Mouse (Mus musculus): ENCODE results near the gene F5.

F5 gene

DNA sequence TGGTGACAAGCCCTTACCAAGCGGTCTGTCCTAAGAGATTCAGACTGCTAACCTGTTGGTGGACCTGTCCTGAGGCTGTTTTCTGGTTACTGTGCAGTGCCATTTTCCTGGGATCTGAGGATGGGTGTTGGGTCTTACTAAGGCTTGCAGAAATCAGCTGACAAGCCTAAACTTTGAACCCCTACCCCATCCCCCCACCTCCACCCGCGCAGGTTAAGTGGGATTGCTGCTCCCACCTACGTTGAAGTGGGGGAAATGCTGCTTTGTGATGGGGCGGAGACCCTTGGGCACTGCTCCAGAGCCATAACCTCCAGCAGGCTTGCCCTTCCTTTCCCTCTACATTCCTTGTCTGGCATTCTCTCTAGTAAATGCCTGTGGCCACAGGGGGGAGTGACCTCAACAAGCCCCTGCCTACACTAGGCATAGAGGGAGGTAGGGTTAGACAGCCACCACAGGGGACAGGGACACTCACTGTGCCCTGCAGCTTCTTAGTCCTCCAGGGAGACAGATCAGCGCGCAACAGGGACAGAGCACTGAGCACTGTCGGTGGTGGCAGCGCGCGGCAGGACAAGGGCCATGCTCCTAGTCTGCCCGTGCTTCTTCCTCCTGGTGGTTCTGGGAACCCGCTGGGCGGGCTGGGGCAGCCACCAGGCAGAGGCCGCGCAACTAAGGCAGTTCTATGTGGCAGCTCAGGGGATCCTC lies at the start of gene F5:
Gene F5, plus strand, starts transcription at position 452 of the 702 bp plus-strand sequence.
- in situ Hi-C loops (cut with MboI, MseI): no loop called here

DNA sequence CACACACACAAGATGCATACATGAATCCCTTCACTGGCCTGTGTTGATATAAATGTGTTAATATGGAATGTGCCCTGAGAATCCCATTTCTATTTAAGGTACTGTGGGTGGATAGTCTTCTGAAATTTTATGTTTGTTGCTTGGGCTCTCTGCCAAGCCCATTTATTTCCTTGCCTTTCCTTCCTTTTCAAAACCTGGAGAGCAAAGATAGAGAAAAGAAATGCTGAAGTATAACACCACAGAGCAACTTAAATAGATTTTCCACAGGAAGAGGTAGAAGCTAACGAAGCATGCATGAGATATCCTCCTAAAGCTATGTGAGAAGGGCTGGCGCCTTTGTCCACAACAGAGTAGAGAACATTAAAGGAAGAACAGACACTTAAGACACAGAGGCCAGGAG lies 41.9 kb upstream of the F5 start:
- in situ Hi-C loops (cut with MboI, MseI): no loop called here

DNA sequence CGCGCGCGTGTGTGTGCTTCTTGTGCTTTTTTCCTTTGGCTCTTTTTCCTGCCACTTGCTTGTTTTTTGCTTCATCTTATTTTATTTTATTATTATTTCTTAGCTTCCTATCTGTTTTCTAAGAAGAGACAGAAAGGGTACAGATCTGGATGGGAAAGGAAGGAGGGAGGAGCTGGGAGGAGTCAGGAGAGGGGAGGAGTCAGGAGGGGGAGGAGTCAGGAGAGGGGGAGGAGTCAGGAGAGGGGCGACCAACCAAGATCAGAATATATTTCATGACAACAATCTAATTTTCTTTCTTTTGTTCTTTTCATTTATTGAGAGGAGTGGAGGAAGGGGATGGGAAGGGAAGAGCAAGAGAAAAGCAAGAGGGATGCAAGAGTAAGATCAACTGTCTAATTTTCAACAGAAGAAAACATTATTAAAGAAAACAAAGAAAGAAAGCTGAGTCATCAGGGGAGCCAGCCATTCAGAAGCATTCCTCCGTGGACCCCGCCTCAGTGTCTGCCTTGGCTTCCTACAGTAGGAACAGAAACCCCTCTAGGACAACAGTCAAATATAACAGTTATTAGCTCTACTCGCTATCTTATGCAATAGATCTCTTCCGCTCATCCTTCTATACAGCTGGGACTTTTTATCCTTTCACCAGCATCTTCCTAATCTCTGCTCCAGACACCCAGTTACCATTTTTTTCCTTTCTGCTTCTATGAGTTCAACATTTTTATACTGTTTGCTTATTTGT lies 40.9 kb upstream of the F5 start:
- in situ Hi-C loops (cut with MboI, MseI): no loop called here

DNA sequence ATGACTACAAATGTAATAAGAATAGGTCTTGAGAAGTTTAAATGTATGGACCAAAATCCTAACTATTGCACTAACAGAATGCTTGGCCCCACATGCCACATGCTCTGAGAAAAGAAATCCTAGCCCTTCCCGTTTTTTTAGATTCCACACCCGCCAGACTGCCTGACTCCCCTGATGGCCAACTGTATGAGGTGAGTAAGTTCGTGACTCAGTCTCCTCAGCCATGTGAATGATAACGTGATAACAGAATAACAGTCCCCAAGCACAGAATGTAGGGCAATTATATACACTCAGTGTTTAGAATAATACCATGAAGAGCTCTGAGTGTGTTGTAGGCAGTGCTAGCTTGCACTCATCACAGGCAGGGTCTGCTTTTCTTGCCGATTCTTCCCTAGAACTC lies 37.4 kb upstream of the F5 start:
- in situ Hi-C loops (cut with MboI, MseI): no loop called here

DNA sequence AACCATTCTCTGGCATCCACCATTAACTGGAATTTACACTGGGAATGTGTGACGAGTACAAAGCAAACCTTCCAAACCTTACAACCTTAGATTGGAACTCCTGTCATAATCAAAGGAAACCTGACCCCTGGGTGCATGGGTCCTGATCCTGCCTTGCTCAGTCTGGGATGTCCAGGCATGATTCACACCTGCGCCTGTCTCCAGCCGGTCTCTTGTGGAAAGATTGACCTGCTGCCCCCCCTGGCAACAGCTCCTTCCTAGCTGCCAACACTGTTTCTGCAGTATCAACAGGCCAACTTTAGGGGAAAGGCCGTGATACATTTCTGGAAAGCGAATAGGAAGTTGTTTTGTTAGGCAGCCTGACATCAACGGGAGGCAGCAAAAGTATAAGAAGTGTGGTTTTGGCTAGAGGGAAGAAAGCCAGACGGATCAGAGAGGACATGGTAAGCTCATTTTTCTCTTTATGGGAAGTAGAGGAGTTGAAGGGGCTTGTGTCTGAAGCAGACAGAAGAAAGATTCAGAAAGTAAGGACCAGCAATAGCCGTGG lies 36.6 kb upstream of the F5 start, which contains the start of gene Selp:
Gene Selp, plus strand, starts transcription at position 318 of the 547 bp plus-strand sequence.
- in situ Hi-C loops (cut with MboI, MseI): no loop called here

DNA sequence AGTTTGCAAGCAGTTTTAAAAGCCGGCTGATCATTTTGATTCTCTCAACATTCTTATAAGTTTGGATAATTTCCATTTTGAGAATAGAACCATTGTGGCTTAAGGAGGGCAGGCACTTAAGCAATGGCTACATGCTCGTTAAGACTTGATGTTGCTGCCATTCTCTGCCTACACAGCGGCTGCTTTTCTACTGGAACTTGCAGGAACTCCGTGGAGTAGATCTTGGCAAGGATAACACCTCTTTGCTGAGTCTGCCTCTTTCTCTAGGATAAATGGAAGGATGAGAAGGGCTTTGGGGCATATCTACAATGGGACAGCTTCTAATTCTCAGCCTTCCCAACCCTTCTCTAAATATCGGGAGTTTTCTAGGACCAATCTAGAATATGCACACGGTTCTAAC lies 36.0 kb upstream of the F5 start:
- in situ Hi-C loops (cut with MboI, MseI): no loop called here

DNA sequence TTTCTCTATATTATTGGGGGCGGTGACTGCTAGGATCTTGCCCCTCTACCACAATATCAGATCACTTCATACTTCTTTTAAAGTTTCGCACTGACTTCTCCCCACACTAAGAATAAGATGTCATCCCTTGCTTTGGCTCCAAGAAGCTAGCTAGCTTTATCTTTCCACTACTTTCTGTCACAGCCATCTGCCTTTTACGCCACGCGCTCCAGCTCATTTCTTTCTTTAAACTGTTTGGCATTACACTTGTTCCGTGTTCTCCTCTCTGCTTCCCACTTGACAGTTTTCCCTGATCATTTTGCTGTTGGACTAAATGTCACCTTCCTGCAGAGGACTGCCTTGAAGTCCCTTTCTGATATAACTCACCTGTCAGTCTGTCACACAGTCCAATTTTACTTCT lies 33.8 kb upstream of the F5 start:
- in situ Hi-C loops (cut with MboI, MseI): no loop called here

DNA sequence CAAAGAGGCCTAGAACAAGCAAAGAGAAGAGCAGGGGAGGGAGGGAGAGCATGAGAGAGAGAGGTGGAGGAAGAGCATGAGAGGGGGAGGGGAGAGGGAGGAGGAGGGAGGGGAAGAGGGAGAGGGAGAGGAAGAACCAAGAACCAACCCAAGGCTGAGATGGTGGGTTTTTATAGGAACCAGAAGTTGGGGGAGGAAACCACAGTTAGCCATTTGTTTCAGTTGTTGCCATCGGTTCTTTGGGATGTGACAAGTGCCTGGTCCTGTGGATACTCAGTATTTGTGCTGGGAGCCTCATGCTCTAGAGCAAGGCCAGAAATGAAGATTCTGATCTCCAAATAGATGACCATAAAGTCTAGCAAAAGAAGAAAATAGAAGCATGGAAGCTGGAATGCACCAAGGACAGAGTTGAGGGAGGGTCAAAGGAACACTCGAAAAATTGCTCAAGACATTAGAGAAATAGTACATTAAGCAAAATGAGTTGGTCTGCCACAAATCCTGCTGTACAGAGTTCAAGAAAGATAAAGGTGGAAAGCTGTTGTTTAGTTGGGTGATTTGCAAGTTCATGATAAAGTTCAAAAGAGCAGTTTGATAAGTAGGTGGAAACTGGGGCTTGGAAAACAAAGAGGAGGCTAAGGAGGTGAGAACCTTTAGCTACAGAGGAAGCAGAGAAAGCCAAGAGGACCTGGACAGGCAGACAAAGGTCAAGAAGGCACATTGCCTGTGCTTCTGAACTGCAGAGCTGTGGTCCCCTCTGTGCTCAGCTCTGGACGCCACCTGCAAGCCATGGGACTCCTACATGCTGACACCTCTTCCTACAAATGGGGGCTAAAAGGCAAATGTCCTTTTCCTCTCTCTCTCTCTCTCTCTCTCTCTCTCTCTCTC lies 31.5 kb upstream of the F5 start:
- in situ Hi-C loops (cut with MboI, MseI): no loop called here

DNA sequence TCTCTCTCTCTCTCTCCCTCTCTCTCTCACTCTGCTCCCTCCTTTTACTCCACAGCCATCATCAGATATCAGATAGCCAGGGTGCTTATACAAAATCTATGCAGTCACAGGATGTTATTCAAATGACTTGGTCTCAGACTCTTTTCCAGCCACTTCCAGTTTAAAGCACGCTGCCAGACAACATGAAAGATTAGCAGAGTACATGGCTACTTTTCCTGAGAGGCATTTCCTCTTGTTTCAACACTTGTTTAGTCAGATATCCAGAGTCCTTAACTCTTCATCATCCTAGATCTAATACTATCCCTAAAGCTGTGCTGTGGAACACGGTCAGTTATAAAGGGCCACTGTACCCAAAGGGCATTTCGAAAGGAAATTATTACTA lies 30.9 kb upstream of the F5 start:
- in situ Hi-C loops (cut with MboI, MseI): no loop called here

DNA sequence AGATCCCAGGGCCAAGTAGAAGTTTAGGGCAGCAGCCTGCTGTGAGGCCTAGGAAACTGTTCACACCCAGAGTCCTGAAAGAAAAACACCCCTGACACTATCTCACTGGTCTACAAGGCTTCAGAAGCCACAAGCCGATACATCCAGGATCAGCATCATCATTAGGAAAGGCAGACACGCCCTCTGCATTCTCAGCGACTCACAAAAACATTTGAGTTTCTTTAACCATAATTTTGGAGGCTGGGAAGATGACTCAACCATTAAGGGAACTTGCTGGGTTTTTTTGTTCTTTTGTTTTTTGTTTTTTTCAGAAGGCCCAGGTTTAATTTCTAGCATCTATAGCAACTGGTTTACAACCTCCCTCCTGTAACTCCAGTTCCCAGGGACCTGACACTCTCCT lies 27.8 kb upstream of the F5 start:
- in situ Hi-C loops (cut with MboI, MseI): no loop called here

DNA sequence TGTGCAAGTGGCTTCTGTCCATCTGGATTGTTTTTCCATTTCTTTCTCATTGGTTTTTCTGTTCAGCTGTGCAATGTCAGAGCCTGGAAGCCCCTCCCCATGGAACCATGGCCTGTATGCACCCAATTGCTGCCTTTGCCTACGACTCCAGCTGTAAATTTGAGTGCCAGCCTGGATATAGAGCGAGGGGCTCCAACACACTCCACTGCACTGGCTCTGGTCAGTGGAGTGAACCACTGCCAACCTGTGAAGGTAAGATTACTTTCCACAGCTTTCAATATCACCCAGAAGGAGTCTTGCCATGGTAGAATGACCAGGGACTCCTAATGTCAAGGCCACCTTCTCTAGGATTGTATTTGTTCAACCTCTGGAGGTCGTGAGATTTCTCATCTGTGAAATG lies 21.6 kb upstream of the F5 start:
- in situ Hi-C loops (cut with MboI, MseI): loop anchor here (10.0 kb wide), 2 partner anchors 1065 to 1675 kb away; partner anchors contain the start of gene Sft2d2

DNA sequence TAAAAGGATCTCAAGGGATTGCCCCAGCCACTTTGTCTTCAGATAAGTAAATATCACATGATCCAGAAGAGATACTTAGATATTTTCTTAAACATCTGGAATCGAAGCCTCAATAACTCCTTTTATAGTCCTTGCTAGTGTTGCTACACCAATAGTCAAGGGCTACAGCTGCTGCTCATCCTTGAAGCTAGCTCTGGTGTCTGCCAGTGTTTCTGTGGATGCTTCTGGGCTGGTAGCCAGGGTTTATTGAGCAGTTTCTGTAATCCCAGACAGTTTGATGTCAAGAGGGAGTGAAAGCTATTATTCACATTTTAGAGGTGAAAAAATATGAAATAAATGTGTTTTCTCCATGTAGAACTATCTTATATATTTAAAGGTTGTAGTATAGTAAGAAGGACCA lies 19.0 kb upstream of the F5 start:
- in situ Hi-C loops (cut with MboI, MseI): loop anchor here (10.0 kb wide), 2 partner anchors 1062 to 1672 kb away; partner anchors contain the start of gene Sft2d2

DNA sequence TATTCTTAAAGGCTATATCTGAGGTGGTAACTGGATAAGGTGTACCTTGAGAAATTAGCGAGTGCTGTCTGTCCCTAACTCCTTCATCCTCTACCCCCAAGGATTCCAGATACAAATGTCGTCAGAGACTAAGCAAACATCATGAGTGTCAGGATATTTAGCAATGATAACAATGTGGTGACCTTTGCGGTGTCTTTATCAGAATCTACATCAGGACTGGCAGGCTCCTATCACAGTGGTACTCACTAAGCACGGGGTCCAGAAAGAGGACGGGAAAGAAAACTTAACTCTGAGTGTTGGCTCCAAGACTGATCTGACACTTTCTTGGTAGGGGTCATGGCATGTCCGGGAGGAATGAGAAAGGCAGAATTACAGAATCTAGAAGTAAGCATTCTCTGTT lies 17.5 kb upstream of the F5 start:
- in situ Hi-C loops (cut with MboI, MseI): loop anchor here (10.0 kb wide), 2 partner anchors 1061 to 1671 kb away; partner anchors contain the start of gene Sft2d2

DNA sequence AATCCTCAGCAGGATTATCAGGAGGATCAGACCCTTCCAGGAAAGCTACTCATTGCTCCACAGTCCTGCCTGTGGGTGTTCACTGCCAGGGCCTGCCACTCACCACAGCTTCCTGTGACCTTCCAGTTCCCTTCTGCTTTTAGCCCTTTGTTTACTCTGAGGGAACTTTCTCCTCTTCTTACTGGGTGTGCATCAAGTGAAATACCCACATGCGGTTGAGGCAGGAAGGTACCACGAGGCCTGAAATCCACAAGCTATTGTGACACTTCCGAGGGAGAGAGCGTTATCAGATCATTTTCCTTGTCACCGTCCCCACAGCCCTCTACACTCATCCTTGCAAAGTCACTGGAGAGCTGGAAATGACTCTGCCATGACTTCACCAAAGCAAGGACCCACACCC lies 16.3 kb upstream of the F5 start:
- in situ Hi-C loops (cut with MboI, MseI): loop anchor here (5.0 to 10.0 kb wide), 4 partner anchors 78 to 1669 kb away; partner anchors contain the start of gene Sft2d2

DNA sequence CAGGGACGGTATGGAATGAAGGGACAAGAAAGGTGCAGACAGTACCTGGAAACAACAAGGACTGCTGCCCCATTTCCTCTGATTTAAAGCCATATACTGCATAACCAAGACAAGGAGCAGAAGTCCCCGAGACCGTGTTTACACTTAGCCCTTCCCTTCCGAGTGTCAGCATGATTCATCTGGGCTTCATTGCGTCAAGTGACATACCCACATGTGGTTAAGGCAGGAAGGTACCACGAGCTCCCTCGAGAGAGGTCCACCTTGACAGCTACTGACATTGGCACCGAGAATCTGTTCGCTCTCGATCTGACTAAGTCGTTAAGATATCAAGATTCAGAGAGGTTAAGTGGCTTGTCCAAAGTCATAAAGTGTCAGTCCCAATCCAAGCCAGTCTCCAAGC lies 15.7 kb upstream of the F5 start:
- in situ Hi-C loops (cut with MboI, MseI): loop anchor here (5.0 to 10.0 kb wide), 4 partner anchors 79 to 1669 kb away; partner anchors contain the start of gene Sft2d2

DNA sequence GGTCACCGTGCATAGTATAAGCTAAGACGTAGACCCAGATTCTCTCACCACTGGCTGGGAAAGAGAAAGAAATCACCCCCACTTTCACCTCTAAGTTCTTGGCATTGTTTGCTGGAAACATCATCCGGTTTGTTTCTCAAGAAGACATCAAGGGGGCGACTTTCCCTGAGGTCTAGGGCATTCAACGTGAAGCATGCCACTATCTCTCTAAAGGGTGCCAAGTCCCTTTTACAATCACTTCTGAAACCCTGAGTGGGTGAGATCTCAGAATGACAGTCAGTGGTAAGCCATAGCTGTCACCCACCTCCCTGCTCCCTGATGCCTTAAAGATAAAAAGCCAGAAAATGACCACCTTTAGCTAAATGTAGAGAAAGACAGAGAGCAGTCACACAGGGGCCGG lies 15.0 kb upstream of the F5 start:
- in situ Hi-C loops (cut with MboI, MseI): loop anchor here (5.0 to 10.0 kb wide), 4 partner anchors 79 to 1668 kb away; partner anchors contain the start of gene Sft2d2

DNA sequence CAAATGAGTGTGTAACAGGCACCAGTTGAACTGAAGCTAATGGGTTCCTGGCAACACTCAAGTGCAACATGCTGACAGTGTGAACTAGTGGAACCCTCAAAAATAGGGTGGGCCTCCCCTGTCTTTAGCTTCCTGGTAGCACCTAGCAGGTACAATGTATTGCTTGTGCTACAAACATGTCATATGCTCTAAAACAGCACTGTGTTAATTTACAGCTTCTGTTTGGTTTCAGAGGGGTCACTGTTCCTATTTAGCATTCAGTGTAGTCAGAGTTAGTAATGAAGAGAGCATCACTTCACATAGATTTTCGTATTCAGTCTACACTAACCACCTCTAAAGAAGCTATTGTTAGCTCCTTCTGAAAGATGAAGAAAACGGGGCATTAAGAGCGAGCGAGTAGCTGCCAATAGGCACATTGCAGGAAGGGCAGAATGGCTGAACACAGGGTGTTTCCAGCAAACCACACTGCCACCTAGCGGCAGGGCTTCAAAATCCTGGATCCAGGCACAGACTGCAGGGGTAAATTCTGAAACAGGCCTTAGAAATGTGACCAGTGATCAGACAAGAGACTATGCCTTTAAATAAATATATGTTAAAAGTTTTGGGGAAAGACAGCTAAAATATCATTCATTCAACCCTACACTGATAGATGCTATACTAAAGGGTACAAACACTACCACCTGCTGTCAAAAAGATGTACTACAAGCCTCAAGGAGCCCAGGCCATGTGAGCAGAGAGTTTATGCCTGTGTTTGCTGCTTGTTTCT lies 13.1 kb upstream of the F5 start:
- in situ Hi-C loops (cut with MboI, MseI): loop anchor here (5.0 to 10.0 kb wide), 4 partner anchors 81 to 1666 kb away; partner anchors contain the start of gene Sft2d2

DNA sequence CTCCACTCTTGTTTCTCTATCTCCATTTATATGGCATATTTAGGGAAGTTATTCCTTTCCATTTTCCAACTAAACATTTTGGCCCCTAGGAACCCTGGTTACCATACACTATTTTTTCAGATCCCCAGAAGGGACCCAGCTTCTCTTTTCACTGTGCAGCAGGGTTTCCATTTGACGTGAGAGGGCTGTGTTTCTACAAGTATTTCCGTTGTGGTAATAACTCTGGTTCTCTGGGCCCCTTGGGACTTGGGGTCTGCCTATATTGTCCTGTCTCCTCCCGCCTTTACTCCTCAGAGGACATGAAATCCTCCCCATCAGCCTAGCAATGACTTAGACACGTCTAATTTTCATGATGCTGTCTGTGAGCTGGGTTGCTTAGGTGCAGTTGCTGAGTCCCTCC lies 12.2 kb upstream of the F5 start:
- in situ Hi-C loops (cut with MboI, MseI): loop anchor here (5.0 to 10.0 kb wide), 4 partner anchors 82 to 1665 kb away; partner anchors contain the start of gene Sft2d2

DNA sequence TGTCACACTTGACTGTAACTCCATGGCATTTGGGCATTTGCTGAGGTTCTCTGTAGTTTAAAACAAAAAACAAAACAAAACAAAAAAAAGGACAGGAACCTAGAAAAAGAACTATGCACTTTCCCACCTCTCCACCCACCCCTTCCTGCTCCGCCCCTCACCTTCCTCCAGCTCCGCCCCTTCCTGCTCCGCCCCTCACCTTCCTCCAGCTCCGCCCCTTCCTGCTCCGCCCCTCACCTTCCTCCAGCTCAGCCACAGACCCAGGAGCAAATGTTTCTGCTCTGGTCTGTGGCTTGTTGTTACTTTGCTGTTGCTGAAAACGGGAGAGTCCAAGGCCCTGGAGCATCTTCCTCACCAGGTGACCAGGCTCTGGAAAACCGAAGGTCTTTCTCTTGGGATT lies 2.6 kb upstream of the F5 start:
- in situ Hi-C loops (cut with MboI, MseI): no loop called here

DNA sequence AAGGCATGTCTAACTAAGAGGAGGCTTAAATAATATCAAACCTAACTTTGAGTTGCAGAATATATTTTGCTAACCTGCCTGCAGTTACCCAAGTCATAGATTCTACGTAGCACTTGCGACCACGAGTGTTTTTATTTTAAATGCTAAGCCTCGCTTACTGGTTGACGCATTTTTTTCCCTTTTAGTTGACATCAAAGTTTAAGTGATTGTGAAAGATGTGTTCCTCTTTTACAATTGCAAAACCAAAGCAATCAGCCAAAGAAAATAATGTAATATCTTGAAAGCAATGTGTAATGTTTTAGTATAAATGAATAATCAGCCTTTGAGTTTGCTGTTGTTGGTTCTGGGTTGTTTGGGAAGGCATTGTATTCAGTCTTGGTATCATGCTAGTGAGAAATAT lies 1.2 kb downstream of the F5 start:
- in situ Hi-C loops (cut with MboI, MseI): no loop called here

DNA sequence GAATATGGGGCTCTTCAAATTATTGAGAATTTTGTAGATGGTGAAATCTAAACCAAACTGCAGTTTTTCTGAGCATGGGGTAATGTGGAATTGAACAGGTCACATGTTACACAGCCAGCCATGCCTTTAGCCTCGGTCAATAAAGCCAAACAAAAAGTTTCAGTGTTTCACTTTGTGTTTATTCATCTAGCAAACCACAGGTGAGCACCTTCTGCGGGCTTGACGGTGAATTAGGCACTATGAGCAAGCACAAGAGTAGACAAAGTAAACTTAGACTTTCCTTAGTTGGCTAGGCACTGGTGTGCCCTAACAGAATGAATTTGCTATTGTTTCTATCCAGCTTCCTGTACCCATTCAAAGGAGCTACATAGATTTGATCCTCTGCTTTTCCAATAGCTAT lies 3.3 kb downstream of the F5 start:
- in situ Hi-C loops (cut with MboI, MseI): no loop called here
